Mouse (Mus musculus): ENCODE measurements around the gene Wscd2. TPM values are rescaled to one million over a fixed set of nuclear protein-coding genes. Genes with fewer than 3 reads are reported as not detected.

Wscd2 gene
- polyA plus RNA-seq, 1 experiment, result 13.6 TPM

GRCm38 (mm10) chr5:113590010-113590640 is 100.0 kb downstream of the Wscd2 start:
- TF ChIP-seq CTCF (IDR thresholded peaks at IDR 0.05; ENCODE audit: control insufficient read depth, insufficient read depth, insufficient replicate concordance, low read depth, low read length), result no peak
- no peak for TF ChIP-seq POLR2A (IDR thresholded peaks at IDR 0.05; ENCODE audit: control insufficient read depth, low read depth, low read length)
- H3K27ac ChIP-seq (ENCODE audit: control insufficient read depth, insufficient read depth, low read depth, low read length), result no peak overlapping the region
- H3K4me1 ChIP-seq (ENCODE audit: control insufficient read depth, insufficient read depth, low read length), result peaks cover 5% of the 10 kb centered on the region
- no peaks in the 10 kb centered on the region for H3K36me3 ChIP-seq (ENCODE audit: control insufficient read depth, insufficient read depth, low read length)
- H3K27me3 ChIP-seq (ENCODE audit: control insufficient read depth, insufficient read depth, low read length), result no peaks in the 10 kb centered on the region
- H3K4me3 ChIP-seq (ENCODE audit: control insufficient read depth, low read depth, low read length), result no peak overlapping the region

GRCm38 (mm10) chr5:113591166-113591565 is 101.0 kb downstream of the Wscd2 start:
- Histone ChIP-seq H3K27ac (ENCODE audit: control insufficient read depth, insufficient read depth, low read depth, low read length) (no peak overlapping the region), H3K27me3 (ENCODE audit: control insufficient read depth, insufficient read depth, low read length) (no peaks in the 10 kb centered on the region), H3K4me1 (ENCODE audit: control insufficient read depth, insufficient read depth, low read length) (peaks cover 6% of the 10 kb centered on the region), H3K4me3 (ENCODE audit: control insufficient read depth, low read depth, low read length) (peak overlapping the region; percentile 81), H3K36me3 (ENCODE audit: control insufficient read depth, insufficient read depth, low read length) (no peaks in the 10 kb centered on the region)
- no peak for TF ChIP-seq CTCF (IDR thresholded peaks at IDR 0.05; ENCODE audit: control insufficient read depth, insufficient read depth, insufficient replicate concordance, low read depth, low read length)
- no peak for TF ChIP-seq POLR2A (IDR thresholded peaks at IDR 0.05; ENCODE audit: control insufficient read depth, low read depth, low read length)

GRCm38 (mm10) chr5:113591751-113592230 is 101.7 kb downstream of the Wscd2 start:
- TF ChIP-seq CTCF (IDR thresholded peaks at IDR 0.05; ENCODE audit: control insufficient read depth, insufficient read depth, insufficient replicate concordance, low read depth, low read length) (no peak), POLR2A (IDR thresholded peaks at IDR 0.05; ENCODE audit: control insufficient read depth, low read depth, low read length) (no peak)
- Histone ChIP-seq H3K36me3 (ENCODE audit: control insufficient read depth, insufficient read depth, low read length) (no peaks in the 10 kb centered on the region), H3K4me1 (ENCODE audit: control insufficient read depth, insufficient read depth, low read length) (peaks cover 10% of the 10 kb centered on the region), H3K4me3 (ENCODE audit: control insufficient read depth, low read depth, low read length) (peak overlapping the region; percentile 81), H3K27ac (ENCODE audit: control insufficient read depth, insufficient read depth, low read depth, low read length) (no peak overlapping the region), H3K27me3 (ENCODE audit: control insufficient read depth, insufficient read depth, low read length) (no peaks in the 10 kb centered on the region)

- Histone ChIP-seq H3K4me1 (ENCODE audit: control insufficient read depth, insufficient read depth, low read length) (peaks cover 10% of the 10 kb centered on the region), H3K27ac (ENCODE audit: control insufficient read depth, insufficient read depth, low read depth, low read length) (no peak overlapping the region)
Observed at GRCm38 (mm10) chr5:113593911-113594705, 104.0 kb downstream of the Wscd2 start.

GRCm38 (mm10) chr5:113596252-113596651 is 106.1 kb downstream of the Wscd2 start:
- TF ChIP-seq CTCF (IDR thresholded peaks at IDR 0.05; ENCODE audit: control insufficient read depth, insufficient read depth, insufficient replicate concordance, low read depth, low read length) (no peak), POLR2A (IDR thresholded peaks at IDR 0.05; ENCODE audit: control insufficient read depth, low read depth, low read length) (no peak)
- Histone ChIP-seq H3K4me3 (ENCODE audit: control insufficient read depth, low read depth, low read length) (no peak overlapping the region), H3K36me3 (ENCODE audit: control insufficient read depth, insufficient read depth, low read length) (no peaks in the 10 kb centered on the region), H3K27me3 (ENCODE audit: control insufficient read depth, insufficient read depth, low read length) (no peaks in the 10 kb centered on the region), H3K27ac (ENCODE audit: control insufficient read depth, insufficient read depth, low read depth, low read length) (no peak overlapping the region), H3K4me1 (ENCODE audit: control insufficient read depth, insufficient read depth, low read length) (peaks cover 8% of the 10 kb centered on the region)

More at GRCm38 (mm10) chr5:113593911-113594705, 104.0 kb downstream of the Wscd2 start:
- H3K36me3 ChIP-seq (ENCODE audit: control insufficient read depth, insufficient read depth, low read length), result no peaks in the 10 kb centered on the region
- H3K4me3 ChIP-seq (ENCODE audit: control insufficient read depth, low read depth, low read length), result no peak overlapping the region; the same call in 1 of the 2 replicates
- no peak for TF ChIP-seq CTCF (IDR thresholded peaks at IDR 0.05; ENCODE audit: control insufficient read depth, insufficient read depth, insufficient replicate concordance, low read depth, low read length)
- no peaks in the 10 kb centered on the region for H3K27me3 ChIP-seq (ENCODE audit: control insufficient read depth, insufficient read depth, low read length)

GRCm38 (mm10) chr5:113596780-113597353 is 106.7 kb downstream of the Wscd2 start:
- peaks cover 7% of the 10 kb centered on the region for H3K4me1 ChIP-seq (ENCODE audit: control insufficient read depth, insufficient read depth, low read length)
- H3K27ac ChIP-seq (ENCODE audit: control insufficient read depth, insufficient read depth, low read depth, low read length), result no peak overlapping the region
- TF ChIP-seq POLR2A (IDR thresholded peaks at IDR 0.05; ENCODE audit: control insufficient read depth, low read depth, low read length), result no peak
- H3K4me3 ChIP-seq (ENCODE audit: control insufficient read depth, low read depth, low read length), result no peak overlapping the region
- no peaks in the 10 kb centered on the region for H3K36me3 ChIP-seq (ENCODE audit: control insufficient read depth, insufficient read depth, low read length)
- no peaks in the 10 kb centered on the region for H3K27me3 ChIP-seq (ENCODE audit: control insufficient read depth, insufficient read depth, low read length)

- Histone ChIP-seq H3K4me3 (ENCODE audit: control insufficient read depth, low read depth, low read length) (peak overlapping the region; percentile 75), H3K27me3 (ENCODE audit: control insufficient read depth, insufficient read depth, low read length) (no peaks in the 10 kb centered on the region), H3K4me1 (ENCODE audit: control insufficient read depth, insufficient read depth, low read length) (peaks cover 5% of the 10 kb centered on the region), H3K27ac (ENCODE audit: control insufficient read depth, insufficient read depth, low read depth, low read length) (no peak overlapping the region), H3K36me3 (ENCODE audit: control insufficient read depth, insufficient read depth, low read length) (no peaks in the 10 kb centered on the region)
- no peak for TF ChIP-seq CTCF (IDR thresholded peaks at IDR 0.05; ENCODE audit: control insufficient read depth, insufficient read depth, insufficient replicate concordance, low read depth, low read length)
- peak; percentile 35; the same call in 1 of the 2 replicates for TF ChIP-seq POLR2A (IDR thresholded peaks at IDR 0.05; ENCODE audit: control insufficient read depth, low read depth, low read length)
Observed at GRCm38 (mm10) chr5:113600181-113600580, 110.0 kb downstream of the Wscd2 start.

Data from testis, adult 2 months (tissue).